Mouse (Mus musculus) embryonic fibroblast, embryonic 13.5 days (primary cell): ENCODE measurements around the gene Hps4.

Experiments used
- CTCF ChIP-seq: IDR thresholded peaks from 2 replicates; pipeline ENCODE4 v1.5.1; 2011; ENCODE audit warnings: mild to moderate bottlenecking, control low read depth, low read length, moderate library complexity, borderline replicate concordance; ENCODE audit not compliant: insufficient read depth
- POLR2A ChIP-seq: IDR thresholded peaks from 2 replicates; pipeline ENCODE4 v1.6.1; 2011; ENCODE audit warnings: low read depth, mild to moderate bottlenecking, control low read depth, low read length, moderate library complexity

- TF ChIP-seq POLR2A (no peak), CTCF (no peak)
Observed at GRCm38 (mm10) chr5:112355910-112356309, 13.0 kb downstream of the Hps4 start, which contains the start of gene Gm6583.
